Mouse (Mus musculus) neural tube, embryonic 14.5 days (tissue): ENCODE measurements at regions not wholly inside any gene's neighbourhood (a gene's known extent, or its start where the extent isn't known, plus 50 kb on each side); places are given as distances from the start of the nearest gene placed in this dataset.
A peak's percentile ranks its signal among the peaks of the same experiment; 100 is the strongest.

ENCODE experiments used
- ATAC-seq: fragments of 200-750 bp; cut with Nextera tagmentation; 2 replicates; pipeline ENCODE4 v1.8.0; 2017; ENCODE audit warnings: low read depth, mild to moderate bottlenecking, moderate TSS enrichment, moderate library complexity
- H3K27ac ChIP-seq: fragments of 300-500 bp; sonication (generic); 2 replicates; pipeline ENCODE4 v1.5.1; 2014; ENCODE audit warnings: low read depth, mild to moderate bottlenecking, control low read depth, low read length, moderate library complexity, mixed read lengths
- H3K27me3 ChIP-seq: fragments of 300-500 bp; sonication (generic); 2 replicates; pipeline ENCODE4 v1.6.1; 2014; ENCODE audit warnings: low read length; ENCODE audit not compliant: control insufficient read depth, insufficient read depth
- H3K36me3 ChIP-seq: fragments of 300-500 bp; sonication (generic); 2 replicates; pipeline ENCODE4 v1.6.1; 2014; ENCODE audit warnings: low read length, mixed read lengths; ENCODE audit not compliant: control insufficient read depth, insufficient read depth
- H3K4me1 ChIP-seq: fragments of 300-500 bp; sonication (generic); 2 replicates; pipeline ENCODE4 v1.6.1; 2014; ENCODE audit warnings: low read length; ENCODE audit not compliant: control insufficient read depth, insufficient read depth
- H3K4me2 ChIP-seq: fragments of 300-500 bp; sonication (generic); 2 replicates; pipeline ENCODE4 v1.6.1; 2014; ENCODE audit warnings: mild to moderate bottlenecking, low read depth, low read length, control low read depth
- H3K4me3 ChIP-seq: fragments of 300-500 bp; sonication (generic); 2 replicates; pipeline ENCODE4 v1.5.1; 2014; ENCODE audit warnings: low read depth, low read length, control low read depth, mixed read lengths
- H3K9ac ChIP-seq: fragments of 300-500 bp; sonication (generic); replicated peaks from 2 replicates; pipeline ENCODE4 v1.6.1; 2014; ENCODE audit warnings: low read depth, mild to moderate bottlenecking, control low read depth, low read length, mixed read lengths
- H3K9me3 ChIP-seq: fragments of 300-500 bp; sonication (generic); 2 replicates; pipeline ENCODE4 v1.6.1; 2016; ENCODE audit warnings: low read length; ENCODE audit not compliant: control insufficient read depth
- WGBS: fragments of 180-500 bp; shearing (Covaris S2); extraction: QIAGEN DNeasy Blood & Tissue Kit; methylation state at CpG from one replicate; pipeline ENCODE4 v1.1.7; 2014; 5-methylcytosine and 5-hydroxymethylcytosine counted together

GRCm38 (mm10) chr15:94183663-94184375, 281.4 kb downstream of the Adamts20 start:
- Histone ChIP-seq H3K4me2 (no peak overlapping the region), H3K9me3 (no peaks in the 10 kb centered on the region), H3K9ac (no peak overlapping the region), H3K36me3 (no peaks in the 10 kb centered on the region), H3K27ac (no peak overlapping the region), H3K4me1 (no peaks in the 10 kb centered on the region), H3K27me3 (no peaks in the 10 kb centered on the region), H3K4me3 (no peak overlapping the region)
- no peak for ATAC-seq
- 95% methylated on average over 6 of the region's 6 CpGs for WGBS

GRCm38 (mm10) chr15:94174083-94174482, 291.1 kb downstream of the Adamts20 start:
- Histone ChIP-seq H3K36me3 (no peaks in the 10 kb centered on the region), H3K27ac (no peak overlapping the region), H3K27me3 (no peaks in the 10 kb centered on the region), H3K9me3 (no peaks in the 10 kb centered on the region), H3K9ac (no peak overlapping the region), H3K4me2 (no peak overlapping the region), H3K4me1 (no peaks in the 10 kb centered on the region), H3K4me3 (no peak overlapping the region)
- no peak for ATAC-seq
- 60% methylated on average over 7 of the region's 7 CpGs for WGBS

- no peaks in the 10 kb centered on the region for H3K27me3 ChIP-seq
- ATAC-seq: no peak
- no peak overlapping the region for H3K4me2 ChIP-seq
- H3K27ac ChIP-seq: no peak overlapping the region
- H3K9ac ChIP-seq: no peak overlapping the region
- no peaks in the 10 kb centered on the region for H3K36me3 ChIP-seq
- 74% methylated on average over 4 of the region's 4 CpGs for WGBS
- no peak overlapping the region for H3K4me3 ChIP-seq
- no peaks in the 10 kb centered on the region for H3K4me1 ChIP-seq
- no peaks in the 10 kb centered on the region for H3K9me3 ChIP-seq
These were observed 304.4 kb downstream of the Adamts20 start for GRCm38 (mm10) chr15:94160806-94161205.

GRCm38 (mm10) chr15:94139534-94139958, 325.7 kb downstream of the Adamts20 start:
- Histone ChIP-seq H3K27me3 (no peaks in the 10 kb centered on the region), H3K4me3 (no peak overlapping the region), H3K4me1 (0 out of 2 replicates have a peak, but pooled peaks cover 3% of the 10 kb centered on the region), H3K4me2 (no peak overlapping the region), H3K9ac (no peak overlapping the region), H3K36me3 (no peaks in the 10 kb centered on the region), H3K9me3 (no peaks in the 10 kb centered on the region), H3K27ac (no peak overlapping the region)
- WGBS: 68% methylated on average over 13 of the region's 13 CpGs
- no peak for ATAC-seq

- Histone ChIP-seq H3K4me2 (peak overlapping the region; percentile 28), H3K4me1 (0 out of 2 replicates have a peak, but pooled peaks cover 3% of the 10 kb centered on the region), H3K4me3 (no peak overlapping the region), H3K27ac (no peak overlapping the region), H3K36me3 (no peaks in the 10 kb centered on the region), H3K9me3 (no peaks in the 10 kb centered on the region), H3K27me3 (no peaks in the 10 kb centered on the region), H3K9ac (no peak overlapping the region)
- ATAC-seq: peak; percentile 63; the same call in 1 of the 2 replicates
- 41% methylated on average over 27 of the region's 27 CpGs for WGBS
These were observed 327.9 kb downstream of the Adamts20 start for GRCm38 (mm10) chr15:94137159-94137952.

GRCm38 (mm10) chr15:94112801-94113200, 352.4 kb downstream of the Adamts20 start:
- no peak overlapping the region for H3K9ac ChIP-seq
- no peaks in the 10 kb centered on the region for H3K36me3 ChIP-seq
- no peak overlapping the region for H3K4me3 ChIP-seq
- no peak overlapping the region for H3K27ac ChIP-seq
- H3K9me3 ChIP-seq: no peaks in the 10 kb centered on the region
- 85% methylated on average over 5 of the region's 5 CpGs for whole genome bisulfite sequencing
- no peak for ATAC-seq
- no peak overlapping the region for H3K4me2 ChIP-seq
- H3K27me3 ChIP-seq: no peaks in the 10 kb centered on the region
- no peaks in the 10 kb centered on the region for H3K4me1 ChIP-seq

- 44% methylated on average over 2 of the region's 2 CpGs for WGBS
These were observed 358.0 kb downstream of the Adamts20 start for GRCm38 (mm10) chr15:94107186-94107716.

GRCm38 (mm10) chr15:94090644-94091043, 374.6 kb downstream of the Adamts20 start:
- no peak for ATAC-seq
- H3K9ac ChIP-seq: no peak overlapping the region
- H3K4me1 ChIP-seq: no peaks in the 10 kb centered on the region
- no peaks in the 10 kb centered on the region for H3K27me3 ChIP-seq
- H3K36me3 ChIP-seq: no peaks in the 10 kb centered on the region
- H3K4me2 ChIP-seq: no peak overlapping the region
- H3K4me3 ChIP-seq: no peak overlapping the region
- H3K27ac ChIP-seq: no peak overlapping the region
- no peaks in the 10 kb centered on the region for H3K9me3 ChIP-seq
- WGBS: 85% methylated on average over 5 of the region's 5 CpGs

More at GRCm38 (mm10) chr15:94107186-94107716, 358.0 kb downstream of the Adamts20 start:
- Histone ChIP-seq H3K36me3 (no peaks in the 10 kb centered on the region), H3K27me3 (no peaks in the 10 kb centered on the region), H3K4me2 (no peak overlapping the region), H3K9ac (no peak overlapping the region), H3K4me1 (no peaks in the 10 kb centered on the region), H3K9me3 (no peaks in the 10 kb centered on the region), H3K27ac (no peak overlapping the region), H3K4me3 (no peak overlapping the region)
- ATAC-seq: no peak

- Histone ChIP-seq H3K27ac (no peak overlapping the region), H3K4me3 (no peak overlapping the region), H3K4me1 (no peaks in the 10 kb centered on the region), H3K36me3 (no peaks in the 10 kb centered on the region), H3K9me3 (no peaks in the 10 kb centered on the region), H3K9ac (no peak overlapping the region), H3K27me3 (no peaks in the 10 kb centered on the region), H3K4me2 (no peak overlapping the region)
- no peak for ATAC-seq
- 68% methylated on average over 6 of the region's 6 CpGs for WGBS
These were observed 375.4 kb downstream of the Adamts20 start for GRCm38 (mm10) chr15:94089856-94090255.
